Mouse (Mus musculus) limb, embryonic 11.5 days (tissue): Measurements from ENCODE around the gene Pde7b. TPM values are rescaled to one million over a fixed set of nuclear protein-coding genes. Genes with fewer than 3 reads are reported as not detected.
A peak's percentile ranks its signal among the peaks of the same experiment; 100 is the strongest.

Source experiments
- ATAC-seq: fragments of 200-750 bp; cut with Nextera tagmentation; 2 replicates; pipeline ENCODE4 v1.8.0; 2017; ENCODE audit warnings: low read depth; ENCODE audit not compliant: insufficient number of reproducible peaks, low FRiP score, low TSS enrichment
- DNase-seq: peaks from one replicate; pipeline ENCODE4 v3.0.0-alpha.2; 2015; ENCODE audit warnings: low spot score
- H3K27ac ChIP-seq: fragments of 300-500 bp; sonication (generic); replicated peaks from 2 replicates; pipeline ENCODE4 v1.5.1; 2014; ENCODE audit warnings: low read depth, mild to moderate bottlenecking, low read length
- H3K27me3 ChIP-seq: fragments of 300-500 bp; sonication (generic); 2 replicates; pipeline ENCODE4 v1.6.1; 2014; ENCODE audit warnings: mild to moderate bottlenecking, low read length, mixed read lengths; ENCODE audit not compliant: control insufficient read depth, insufficient read depth
- H3K36me3 ChIP-seq: fragments of 300-500 bp; sonication (generic); 2 replicates; pipeline ENCODE4 v1.6.1; 2014; ENCODE audit warnings: mild to moderate bottlenecking, low read length, moderate library complexity, mixed read lengths; ENCODE audit not compliant: control insufficient read depth, insufficient read depth
- H3K4me1 ChIP-seq: fragments of 300-500 bp; sonication (generic); 2 replicates; pipeline ENCODE4 v1.6.1; 2014; ENCODE audit warnings: low read length, mixed read lengths; ENCODE audit not compliant: control insufficient read depth, insufficient read depth
- H3K4me2 ChIP-seq: fragments of 300-500 bp; sonication (generic); 2 replicates; pipeline ENCODE4 v1.6.1; 2014; ENCODE audit warnings: low read depth, mild to moderate bottlenecking, moderate library complexity; ENCODE audit not compliant: severe bottlenecking
- H3K4me3 ChIP-seq: fragments of 300-500 bp; sonication (generic); 2 replicates; pipeline ENCODE4 v1.5.1; 2014; ENCODE audit warnings: low read depth, low read length
- H3K9ac ChIP-seq: fragments of 300-500 bp; sonication (generic); 2 replicates; pipeline ENCODE4 v1.6.1; 2014; ENCODE audit warnings: mild to moderate bottlenecking, low read length
- H3K9me3 ChIP-seq: fragments of 300-500 bp; sonication (generic); 2 replicates; pipeline ENCODE4 v1.6.1; 2016; ENCODE audit warnings: low read length; ENCODE audit not compliant: control insufficient read depth
- WGBS: fragments of 180-500 bp; shearing (Covaris S2); extraction: QIAGEN DNeasy Blood & Tissue Kit; methylation state at CpG from one replicate; pipeline ENCODE4 v1.1.7; 2014; 5-methylcytosine and 5-hydroxymethylcytosine counted together
- polyA plus RNA-seq: library from polyadenylated mRNA; unstranded; fragments of >200 nt; fragmentation: Nextera tagmentation; extraction: Ambion mirVana; gene quantifications from 2 replicates; pipeline ENCODE4 v1.2.1, GENCODE M21; 2014

The Pde7b gene
- polyA plus RNA-seq, 1 experiment from 2014 or later = 2.3 TPM

GRCm38 (mm10) chr10:20548833-20549710 lies 175.8 kb downstream of the Pde7b start:
- peak overlapping the region; percentile 31; the same call in 1 of the 2 replicates for H3K4me3 ChIP-seq
- H3K4me2 ChIP-seq = peak overlapping the region; percentile 67
- no peak overlapping the region; the same call in 1 of the 2 replicates for H3K27ac ChIP-seq
- no peaks in the 10 kb centered on the region for H3K27me3 ChIP-seq
- H3K4me1 ChIP-seq = peaks cover 12% of the 10 kb centered on the region
- DNase-seq (peak; percentile 50), ATAC-seq (no peak)
- no peaks in the 10 kb centered on the region for H3K9me3 ChIP-seq
- no peaks in the 10 kb centered on the region for H3K36me3 ChIP-seq
- H3K9ac ChIP-seq = peak overlapping the region; percentile 38; the same call in 1 of the 2 replicates
- WGBS = 19% methylated on average over 13 of the region's 13 CpGs

- Histone ChIP-seq H3K4me3 (peak overlapping the region; percentile 31), H3K27ac (peak overlapping the region; percentile 64; the same call in 1 of the 2 replicates), H3K4me2 (peak overlapping the region; percentile 67), H3K9ac (peak overlapping the region; percentile 61), H3K9me3 (no peaks in the 10 kb centered on the region), H3K4me1 (peaks cover 12% of the 10 kb centered on the region), H3K27me3 (no peaks in the 10 kb centered on the region), H3K36me3 (no peaks in the 10 kb centered on the region)
- no peak for ATAC-seq
- peak; percentile 74 for DNase-seq
- WGBS = 2% methylated on average over 19 of the region's 19 CpGs
Observed at GRCm38 (mm10) chr10:20547951-20548551, 176.8 kb downstream of the Pde7b start.

- Histone ChIP-seq H3K4me1 (no peaks in the 10 kb centered on the region), H3K27me3 (no peaks in the 10 kb centered on the region), H3K4me3 (no peak overlapping the region), H3K36me3 (no peaks in the 10 kb centered on the region), H3K27ac (no peak overlapping the region), H3K9ac (no peak overlapping the region), H3K4me2 (no peak overlapping the region), H3K9me3 (no peaks in the 10 kb centered on the region)
- no peak for DNase-seq
- WGBS = 60% methylated on average over 3 of the region's 3 CpGs
- no peak for ATAC-seq
Observed at GRCm38 (mm10) chr10:20543121-20543520, 181.8 kb downstream of the Pde7b start.

- no peak overlapping the region for H3K4me2 ChIP-seq
- no peaks in the 10 kb centered on the region for H3K27me3 ChIP-seq
- H3K27ac ChIP-seq = no peak overlapping the region
- 20% methylated on average over 5 of the region's 5 CpGs for WGBS
- H3K9ac ChIP-seq = no peak overlapping the region
- no peaks in the 10 kb centered on the region for H3K36me3 ChIP-seq
- no peak overlapping the region for H3K4me3 ChIP-seq
- no peak for DNase-seq
- H3K4me1 ChIP-seq = no peaks in the 10 kb centered on the region
- H3K9me3 ChIP-seq = no peaks in the 10 kb centered on the region
- no peak for ATAC-seq
Observed at GRCm38 (mm10) chr10:20533811-20534210, 191.1 kb downstream of the Pde7b start.

GRCm38 (mm10) chr10:20531921-20532320 lies 193.0 kb downstream of the Pde7b start:
- WGBS = 93% methylated on average over 5 of the region's 5 CpGs
- no peaks in the 10 kb centered on the region for H3K36me3 ChIP-seq
- no peaks in the 10 kb centered on the region for H3K9me3 ChIP-seq
- DNase-seq = no peak
- ATAC-seq = no peak
- no peak overlapping the region for H3K4me2 ChIP-seq
- no peaks in the 10 kb centered on the region for H3K27me3 ChIP-seq
- no peak overlapping the region for H3K9ac ChIP-seq
- H3K4me3 ChIP-seq = no peak overlapping the region
- no peaks in the 10 kb centered on the region for H3K4me1 ChIP-seq
- H3K27ac ChIP-seq = no peak overlapping the region

GRCm38 (mm10) chr10:20528544-20529411 lies 196.1 kb downstream of the Pde7b start:
- no peaks in the 10 kb centered on the region for H3K4me1 ChIP-seq
- ATAC-seq = no peak
- 87% methylated on average over 20 of the region's 20 CpGs for WGBS
- DNase-seq = no peak
- H3K27ac ChIP-seq = no peak overlapping the region
- no peak overlapping the region for H3K9ac ChIP-seq
- H3K36me3 ChIP-seq = no peaks in the 10 kb centered on the region
- no peaks in the 10 kb centered on the region for H3K9me3 ChIP-seq
- no peak overlapping the region for H3K4me3 ChIP-seq
- no peaks in the 10 kb centered on the region for H3K27me3 ChIP-seq
- no peak overlapping the region for H3K4me2 ChIP-seq

GRCm38 (mm10) chr10:20527737-20528136 lies 197.1 kb downstream of the Pde7b start:
- 87% methylated on average over 4 of the region's 4 CpGs for WGBS
- Histone ChIP-seq H3K4me2 (no peak overlapping the region), H3K9ac (no peak overlapping the region)

GRCm38 (mm10) chr10:20518529-20518889 lies 206.4 kb downstream of the Pde7b start:
- no peaks in the 10 kb centered on the region for H3K36me3 ChIP-seq
- no peaks in the 10 kb centered on the region; the same call in 1 of the 2 replicates for H3K4me1 ChIP-seq
- H3K9me3 ChIP-seq = no peaks in the 10 kb centered on the region
- no peak overlapping the region for H3K9ac ChIP-seq
- DNase-seq (peak; percentile 18), ATAC-seq (no peak)
- WGBS = 86% methylated on average over 9 of the region's 9 CpGs
- H3K4me3 ChIP-seq = no peak overlapping the region
- no peaks in the 10 kb centered on the region for H3K27me3 ChIP-seq
- H3K4me2 ChIP-seq = no peak overlapping the region
- no peak overlapping the region for H3K27ac ChIP-seq

More at GRCm38 (mm10) chr10:20527737-20528136, 197.1 kb downstream of the Pde7b start:
- no peaks in the 10 kb centered on the region for H3K4me1 ChIP-seq
- H3K27ac ChIP-seq = no peak overlapping the region
- no peaks in the 10 kb centered on the region for H3K36me3 ChIP-seq
- no peaks in the 10 kb centered on the region for H3K27me3 ChIP-seq
- DNase-seq (no peak), ATAC-seq (no peak)
- H3K9me3 ChIP-seq = no peaks in the 10 kb centered on the region
- H3K4me3 ChIP-seq = no peak overlapping the region
